ENCODE assay signal across 8 mouse cellular contexts in genomic region chr16:4639831-4640237, GRCm38 (mm10). TPM values are rescaled to one million over a fixed set of nuclear protein-coding genes. Genes with fewer than 3 reads are reported as not detected.
DNase-seq lines count a peak whose midpoint lies in the region; ATAC-seq lines count a peak whose summit lies in the region.

Vasn (plus strand) TSS chr16:4639941.
Dnaja3 (plus strand) TSS chr16:4639989.

- peaks cover 17% of the 10 kb centered on the region; the same call in 1 of the 2 replicates for H3K36me3 ChIP-seq in embryonic facial prominence, embryonic 13.5 days
- H3K36me3 ChIP-seq in limb, embryonic 10.5 days: peaks cover 40% of the 10 kb centered on the region
- H3K36me3 ChIP-seq in midbrain, embryonic 12.5 days: no peaks in the 10 kb centered on the region

- H3K27ac ChIP-seq in embryonic facial prominence, embryonic 13.5 days: peak within 1 kb of the TSS; percentile 93
- H3K27ac ChIP-seq in limb, embryonic 10.5 days: peak within 1 kb of the TSS; percentile 87
- peak within 1 kb of the TSS; percentile 56; the same call in 1 of the 2 replicates for H3K27ac ChIP-seq in midbrain, embryonic 12.5 days (replicated peaks)

- peak; percentile 91 to 96 for DNase-seq in adrenal gland, adult (ENCODE audit: inconsistent age in 2 of 2, low spot score in 1 of 2)
- DNase-seq in heart, adult 11 months: peak; percentile 99
- DNase-seq in kidney, adult 18-20 months: peak; percentile 93
- peak; percentile 85 for DNase-seq in limb, embryonic 10.5 days (ENCODE audit: low spot score)
- DNase-seq in spleen, adult 12 weeks (ENCODE audit: low spot score): peak; percentile 68

- under 1% methylated on average over 22 of the region's 22 CpGs for WGBS in embryonic facial prominence, embryonic 13.5 days
- under 1% methylated on average over 22 of the region's 22 CpGs for WGBS in limb, embryonic 10.5 days
- under 1% methylated on average over 22 of the region's 22 CpGs for whole genome bisulfite sequencing in midbrain, embryonic 12.5 days

- no peaks in the 10 kb centered on the region for H3K9me3 ChIP-seq in embryonic facial prominence, embryonic 13.5 days
- no peaks in the 10 kb centered on the region for H3K9me3 ChIP-seq in limb, embryonic 10.5 days (replicated peaks)
- H3K9me3 ChIP-seq in midbrain, embryonic 12.5 days: no peaks in the 10 kb centered on the region

- peak within 1 kb of the TSS; percentile 89 for H3K9ac ChIP-seq in embryonic facial prominence, embryonic 13.5 days
- peak within 1 kb of the TSS; percentile 62 for H3K9ac ChIP-seq in midbrain, embryonic 12.5 days (replicated peaks)

- no peaks in the 10 kb centered on the region for H3K27me3 ChIP-seq in embryonic facial prominence, embryonic 13.5 days
- no peaks in the 10 kb centered on the region for H3K27me3 ChIP-seq in limb, embryonic 10.5 days (ENCODE audit: low read depth, poor library complexity, severe bottlenecking)
- H3K27me3 ChIP-seq in midbrain, embryonic 12.5 days: no peaks in the 10 kb centered on the region

- peak; percentile 92 for ATAC-seq in embryonic facial prominence, embryonic 13.5 days (ENCODE audit: insufficient number of reproducible peaks, insufficient read depth, low FRiP score, low TSS enrichment, low read depth)
- peak; percentile 98 for ATAC-seq in midbrain, embryonic 12.5 days (ENCODE audit: low FRiP score, low read depth)
- ATAC-seq in inflammation-experienced regulatory T-cells, adult 6 months: no peak

- H3K4me1 ChIP-seq in embryonic facial prominence, embryonic 13.5 days: peaks cover 62% of the 10 kb centered on the region
- peaks cover 74% of the 10 kb centered on the region for H3K4me1 ChIP-seq in limb, embryonic 10.5 days
- H3K4me1 ChIP-seq in midbrain, embryonic 12.5 days: peaks cover 44% of the 10 kb centered on the region

- H3K4me2 ChIP-seq in embryonic facial prominence, embryonic 13.5 days: peak within 1 kb of the TSS; percentile 85
- peak within 1 kb of the TSS; percentile 88 for H3K4me2 ChIP-seq in midbrain, embryonic 12.5 days (replicated peaks)

- H3K4me3 ChIP-seq in embryonic facial prominence, embryonic 13.5 days: peak within 1 kb of the TSS; percentile 84
- peak within 1 kb of the TSS; percentile 74 for H3K4me3 ChIP-seq in limb, embryonic 10.5 days
- peak within 1 kb of the TSS; percentile 61 for H3K4me3 ChIP-seq in midbrain, embryonic 12.5 days

RNA-seq across cellular contexts. Expression of gene Vasn, which starts in this region (rescaled TPM):
- 29.2 and 30.2 TPM in 2 replicates for polyA plus RNA-seq in embryonic facial prominence, embryonic 13.5 days (2015; fragmentation: Nextera tagmentation; extraction: Ambion mirVana)
- polyA plus RNA-seq in limb, embryonic 10.5 days (2016; fragmentation: Nextera tagmentation; extraction: Ambion mirVana): 22.5 and 28.3 TPM in 2 replicates
- 7.7 and 11.1 TPM in 2 replicates for polyA plus RNA-seq in midbrain, embryonic 12.5 days (2016; fragmentation: Nextera tagmentation; extraction: Ambion mirVana)
- 1 to 10 TPM in 1 of 3 experiments, under 1 TPM in 2; 0.78 to 1.6 (median 0.84) TPM for polyA plus RNA-seq in inflammation-experienced regulatory T-cells, adult 6 months (2017; shearing (Covaris generic))

RNA-seq across cellular contexts. Expression of gene Dnaja3, which starts in this region (rescaled TPM):
- polyA plus RNA-seq in embryonic facial prominence, embryonic 13.5 days (2015; fragmentation: Nextera tagmentation; extraction: Ambion mirVana): 54.0 and 58.7 TPM in 2 replicates
- polyA plus RNA-seq in limb, embryonic 10.5 days (2016; fragmentation: Nextera tagmentation; extraction: Ambion mirVana): 64.1 and 70.2 TPM in 2 replicates
- 55.9 and 58.5 TPM in 2 replicates for polyA plus RNA-seq in midbrain, embryonic 12.5 days (2016; fragmentation: Nextera tagmentation; extraction: Ambion mirVana)
- 10 to 100 TPM; 21.1 to 28.7 (median 25.3) TPM for polyA plus RNA-seq in inflammation-experienced regulatory T-cells, adult 6 months (2017; shearing (Covaris generic))
